Mouse (Mus musculus): ENCODE results near the gene Foxf1. TPM values are rescaled to one million over a fixed set of nuclear protein-coding genes. Genes with fewer than 3 reads are reported as not detected.

Gene Foxf1
- polyA plus RNA-seq, 1 experiment: not detected

- Histone ChIP-seq H3K79me2 (ENCODE audit: control insufficient read depth, insufficient read depth) (no peaks in the 10 kb centered on the region), H3K27me3 (ENCODE audit: control insufficient read depth, insufficient read depth, insufficient read length) (peaks cover 89% of the 10 kb centered on the region), H3K36me3 (ENCODE audit: control insufficient read depth, insufficient read depth) (no peaks in the 10 kb centered on the region), H3K4me2 (ENCODE audit: low read depth) (no peak overlapping the region), H3K4me3 (no peak overlapping the region), H3ac (ENCODE audit: control insufficient read depth, insufficient read length) (no peak overlapping the region)
- TF ChIP-seq CEBPB (IDR thresholded peaks at IDR 0.05; ENCODE audit: insufficient read depth, poor library complexity, severe bottlenecking) (no peak), TCF3 (IDR thresholded peaks at IDR 0.05; ENCODE audit: insufficient read length, low read depth) (no peak), USF1 (IDR thresholded peaks at IDR 0.05; ENCODE audit: low read depth) (no peak), E2F4 (IDR thresholded peaks at IDR 0.05; ENCODE audit: insufficient read depth) (no peak), MAX (IDR thresholded peaks at IDR 0.05; ENCODE audit: low read depth) (no peak), SRF (IDR thresholded peaks at IDR 0.05; ENCODE audit: control insufficient read depth, insufficient read length, low read depth) (no peak), TCF12 (IDR thresholded peaks at IDR 0.05; ENCODE audit: insufficient read depth, poor library complexity, severe bottlenecking) (no peak), MYOD1 (IDR thresholded peaks at IDR 0.05; ENCODE audit: control insufficient read depth in 1 of 3, insufficient read length in 2 of 3, low read depth in 2 of 3) (no peak), MYOG (IDR thresholded peaks at IDR 0.05; ENCODE audit: control insufficient read depth in 1 of 3, insufficient read depth in 1 of 3, insufficient read length in 2 of 3, low read depth in 2 of 3) (no peak), POLR2AphosphoS2 (IDR thresholded peaks at IDR 0.05; ENCODE audit: insufficient read length, low read depth) (no peak), POLR2A (IDR thresholded peaks at IDR 0.05; ENCODE audit: insufficient read length, low read depth) (no peak), REST (IDR thresholded peaks at IDR 0.05; ENCODE audit: insufficient read depth, insufficient read length) (no peak)
Measured at GRCm38 (mm10) chr8:121080361-121081090, 3.7 kb upstream of the Foxf1 start.

DNA sequence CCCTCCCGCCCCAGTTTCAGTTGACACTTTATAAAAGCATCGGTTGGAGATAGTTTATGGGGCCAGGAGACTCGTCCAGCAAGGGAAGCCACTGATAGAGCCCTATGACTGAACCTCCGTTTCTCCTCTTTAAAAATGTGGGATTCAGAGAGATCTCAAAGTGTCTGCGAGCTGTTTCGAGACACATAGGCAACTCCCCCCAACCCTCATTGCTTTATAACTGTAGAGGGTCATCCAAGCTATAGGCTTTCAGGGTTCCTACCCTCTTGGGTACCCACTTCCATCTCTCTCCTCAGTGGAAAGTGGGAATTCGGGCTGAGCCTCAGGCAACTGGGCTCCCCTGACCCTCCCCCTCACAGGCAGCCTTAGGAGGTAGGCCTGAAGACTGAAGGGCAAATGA lies 2.8 kb upstream of the Foxf1 start:
- H3K4me3 ChIP-seq: no peak overlapping the region
- H3ac ChIP-seq (ENCODE audit: control insufficient read depth, insufficient read length): no peak overlapping the region
- peaks cover 89% of the 10 kb centered on the region for H3K27me3 ChIP-seq (ENCODE audit: control insufficient read depth, insufficient read depth, insufficient read length)
- no peak for TF ChIP-seq REST (IDR thresholded peaks at IDR 0.05; ENCODE audit: insufficient read depth, insufficient read length)
- TF ChIP-seq E2F4 (IDR thresholded peaks at IDR 0.05; ENCODE audit: insufficient read depth): no peak
- TF ChIP-seq MAX (IDR thresholded peaks at IDR 0.05; ENCODE audit: low read depth): no peak
- no peak for TF ChIP-seq SRF (IDR thresholded peaks at IDR 0.05; ENCODE audit: control insufficient read depth, insufficient read length, low read depth)
- no peak for TF ChIP-seq CEBPB (IDR thresholded peaks at IDR 0.05; ENCODE audit: insufficient read depth, poor library complexity, severe bottlenecking)
- no peak for TF ChIP-seq POLR2AphosphoS2 (IDR thresholded peaks at IDR 0.05; ENCODE audit: insufficient read length, low read depth)
- TF ChIP-seq TCF12 (IDR thresholded peaks at IDR 0.05; ENCODE audit: insufficient read depth, poor library complexity, severe bottlenecking): no peak
- TF ChIP-seq MYOG (IDR thresholded peaks at IDR 0.05; ENCODE audit: control insufficient read depth in 1 of 3, insufficient read depth in 1 of 3, insufficient read length in 2 of 3, low read depth in 2 of 3): no peak
- no peak for TF ChIP-seq POLR2A (IDR thresholded peaks at IDR 0.05; ENCODE audit: insufficient read length, low read depth)
- TF ChIP-seq TCF3 (IDR thresholded peaks at IDR 0.05; ENCODE audit: insufficient read length, low read depth): no peak
- no peak for TF ChIP-seq MYOD1 (IDR thresholded peaks at IDR 0.05; ENCODE audit: control insufficient read depth in 1 of 3, insufficient read length in 2 of 3, low read depth in 2 of 3)
- no peak for TF ChIP-seq USF1 (IDR thresholded peaks at IDR 0.05; ENCODE audit: low read depth)
- no peaks in the 10 kb centered on the region for H3K79me2 ChIP-seq (ENCODE audit: control insufficient read depth, insufficient read depth)
- H3K4me2 ChIP-seq (ENCODE audit: low read depth): no peak overlapping the region
- H3K36me3 ChIP-seq (ENCODE audit: control insufficient read depth, insufficient read depth): no peaks in the 10 kb centered on the region

- peaks cover 89% of the 10 kb centered on the region for H3K27me3 ChIP-seq (ENCODE audit: control insufficient read depth, insufficient read depth, insufficient read length)
- no peaks in the 10 kb centered on the region for H3K79me2 ChIP-seq (ENCODE audit: control insufficient read depth, insufficient read depth)
- no peak for TF ChIP-seq MYOD1 (IDR thresholded peaks at IDR 0.05; ENCODE audit: control insufficient read depth in 1 of 3, insufficient read length in 2 of 3, low read depth in 2 of 3)
- no peak for TF ChIP-seq REST (IDR thresholded peaks at IDR 0.05; ENCODE audit: insufficient read depth, insufficient read length)
- no peak for TF ChIP-seq MYOG (IDR thresholded peaks at IDR 0.05; ENCODE audit: control insufficient read depth in 1 of 3, insufficient read depth in 1 of 3, insufficient read length in 2 of 3, low read depth in 2 of 3)
- TF ChIP-seq E2F4 (IDR thresholded peaks at IDR 0.05; ENCODE audit: insufficient read depth): no peak
- TF ChIP-seq USF1 (IDR thresholded peaks at IDR 0.05; ENCODE audit: low read depth): no peak
- TF ChIP-seq MAX (IDR thresholded peaks at IDR 0.05; ENCODE audit: low read depth): no peak
- H3ac ChIP-seq (ENCODE audit: control insufficient read depth, insufficient read length): no peak overlapping the region
- no peaks in the 10 kb centered on the region for H3K36me3 ChIP-seq (ENCODE audit: control insufficient read depth, insufficient read depth)
- no peak overlapping the region for H3K4me3 ChIP-seq
- no peak overlapping the region for H3K4me2 ChIP-seq (ENCODE audit: low read depth)
Measured at GRCm38 (mm10) chr8:121082218-121083092, 1.7 kb upstream of the Foxf1 start.

- TF ChIP-seq CEBPB (IDR thresholded peaks at IDR 0.05; ENCODE audit: insufficient read depth, poor library complexity, severe bottlenecking) (no peak), POLR2A (IDR thresholded peaks at IDR 0.05; ENCODE audit: insufficient read length, low read depth) (no peak), MYOG (IDR thresholded peaks at IDR 0.05; ENCODE audit: control insufficient read depth in 1 of 3, insufficient read depth in 1 of 3, insufficient read length in 2 of 3, low read depth in 2 of 3) (no peak), MYOD1 (IDR thresholded peaks at IDR 0.05; ENCODE audit: control insufficient read depth in 1 of 3, insufficient read length in 2 of 3, low read depth in 2 of 3) (no peak), TCF12 (IDR thresholded peaks at IDR 0.05; ENCODE audit: insufficient read depth, poor library complexity, severe bottlenecking) (no peak), REST (IDR thresholded peaks at IDR 0.05; ENCODE audit: insufficient read depth, insufficient read length) (no peak), POLR2AphosphoS2 (IDR thresholded peaks at IDR 0.05; ENCODE audit: insufficient read length, low read depth) (no peak), MAX (IDR thresholded peaks at IDR 0.05; ENCODE audit: low read depth) (no peak), SRF (IDR thresholded peaks at IDR 0.05; ENCODE audit: control insufficient read depth, insufficient read length, low read depth) (no peak), USF1 (IDR thresholded peaks at IDR 0.05; ENCODE audit: low read depth) (no peak), E2F4 (IDR thresholded peaks at IDR 0.05; ENCODE audit: insufficient read depth) (no peak), TCF3 (IDR thresholded peaks at IDR 0.05; ENCODE audit: insufficient read length, low read depth) (no peak)
- Histone ChIP-seq H3K27me3 (ENCODE audit: control insufficient read depth, insufficient read depth, insufficient read length) (peaks cover 86% of the 10 kb centered on the region), H3K4me3 (no peak overlapping the region)
Measured at GRCm38 (mm10) chr8:121083093-121083935, 872 bp upstream of the Foxf1 start.

More at GRCm38 (mm10) chr8:121083093-121083935, 872 bp upstream of the Foxf1 start:
- no peaks in the 10 kb centered on the region for H3K79me2 ChIP-seq (ENCODE audit: control insufficient read depth, insufficient read depth)
- H3K36me3 ChIP-seq (ENCODE audit: control insufficient read depth, insufficient read depth): no peaks in the 10 kb centered on the region
- peak overlapping the region; percentile 65 for H3K4me2 ChIP-seq (ENCODE audit: low read depth)
- no peak overlapping the region for H3ac ChIP-seq (ENCODE audit: control insufficient read depth, insufficient read length)
